Mouse (Mus musculus): ENCODE data around the gene Tdg.

DNA sequence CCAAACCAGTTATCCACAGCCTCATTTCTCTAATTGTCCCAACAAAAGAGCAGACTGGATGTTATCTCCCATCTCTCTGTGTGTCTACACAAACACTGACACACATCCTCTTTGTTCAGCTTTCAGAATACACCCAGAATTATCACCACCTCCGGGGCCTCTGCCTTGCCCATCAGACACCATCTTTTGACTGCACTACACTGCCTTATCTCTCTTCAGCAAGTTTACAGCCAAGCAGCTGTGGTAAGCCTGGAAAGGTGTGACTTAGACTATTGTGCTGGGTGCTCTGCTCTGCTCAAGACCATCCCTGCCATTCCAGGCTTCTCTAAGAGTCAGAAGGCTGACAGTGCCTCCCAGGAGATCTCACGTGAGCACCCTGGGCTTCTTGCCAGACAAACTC is 55.8 kb downstream of the Tdg start:
- TF ChIP-seq CTCF (IDR thresholded peaks at IDR 0.05; ENCODE audit: borderline replicate concordance, extremely low read depth, insufficient read depth, insufficient read length) (no peak), POLR2A (IDR thresholded peaks at IDR 0.05; ENCODE audit: borderline replicate concordance, extremely low read depth, insufficient read depth, insufficient read length, poor library complexity, severe bottlenecking) (no peak)
